Mouse (Mus musculus): Measurements from ENCODE around the gene Vangl2.

DNA sequence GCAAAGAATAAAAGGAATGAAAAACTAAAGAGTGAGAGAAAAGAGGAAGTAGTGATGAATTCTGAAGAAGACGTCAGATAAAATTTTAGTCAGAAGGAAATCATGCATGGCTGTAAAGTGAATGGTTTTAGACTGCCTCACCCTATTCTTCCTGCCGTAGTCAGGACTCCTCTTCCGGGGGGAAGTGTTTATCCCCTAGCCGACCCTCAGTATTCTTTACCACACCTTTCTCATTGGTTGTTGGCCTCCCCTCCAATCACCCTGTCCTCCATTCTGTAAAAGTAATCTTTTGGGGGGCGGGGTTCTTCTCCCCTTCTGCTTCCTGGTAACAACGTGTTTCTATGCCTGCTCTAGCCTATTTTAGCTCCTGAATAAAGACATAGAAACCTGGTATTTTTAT lies 73.2 kb downstream of the Vangl2 start:
- TF ChIP-seq GATA1 (IDR thresholded peaks at IDR 0.05; ENCODE audit: low read depth, low read length) (no peak; the same call in 1 of the 2 replicates), POLR2A (IDR thresholded peaks at IDR 0.05; ENCODE audit: control insufficient read depth in 1 of 2, insufficient read depth in 1 of 2, low read depth in 1 of 2, low read length in 2 of 2, poor library complexity in 1 of 2) (no peak; a peak in 1 of 4 replicates), MEF2A (IDR thresholded peaks at IDR 0.05; ENCODE audit: extremely low read depth, insufficient replicate concordance, low read depth, low read length, poor library complexity, severe bottlenecking) (no peak)
